Mouse (Mus musculus): ENCODE measurements around the gene Hnrnph2. TPM values are rescaled to one million over a fixed set of nuclear protein-coding genes. Genes with fewer than 3 reads are reported as not detected.

Gene Hnrnph2
- polyA plus RNA-seq, 1 experiment from 2014 or later = 164 TPM

DNA sequence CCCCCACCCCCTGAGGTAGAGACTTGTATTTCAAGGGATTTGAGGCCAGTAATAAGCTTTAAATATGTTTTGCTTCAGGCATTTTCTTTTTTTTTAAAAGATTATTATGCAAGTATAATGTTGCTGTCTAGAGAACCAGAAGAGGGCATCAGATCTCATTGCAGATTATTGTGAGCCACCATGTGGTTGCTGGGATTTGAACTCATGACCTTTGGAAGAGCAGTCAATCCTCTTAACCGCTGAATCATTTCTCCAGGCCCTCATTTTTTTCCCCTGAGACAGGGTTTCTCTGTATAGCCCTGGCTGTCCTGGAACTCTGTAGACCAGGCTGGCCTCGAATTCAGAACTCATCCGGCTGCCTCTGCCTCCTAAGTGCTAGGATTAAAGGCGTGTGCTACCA is 12.7 kb upstream of the Hnrnph2 start:
- no peaks in the 10 kb centered on the region for H3K9me3 ChIP-seq
- no peaks in the 10 kb centered on the region for H3K27me3 ChIP-seq (ENCODE audit: insufficient read depth, poor library complexity, severe bottlenecking)
- WGBS = 88% methylated on average over 4 of the region's 4 CpGs
- H3K4me3 ChIP-seq = no peak overlapping the region
- peaks cover 34% of the 10 kb centered on the region for H3K36me3 ChIP-seq
- DNase-seq (ENCODE audit: low spot score) = no peak
- 0 out of 2 replicates have a peak, but pooled peaks cover 8% of the 10 kb centered on the region for H3K4me1 ChIP-seq (replicated peaks)
- H3K27ac ChIP-seq = no peak overlapping the region

DNA sequence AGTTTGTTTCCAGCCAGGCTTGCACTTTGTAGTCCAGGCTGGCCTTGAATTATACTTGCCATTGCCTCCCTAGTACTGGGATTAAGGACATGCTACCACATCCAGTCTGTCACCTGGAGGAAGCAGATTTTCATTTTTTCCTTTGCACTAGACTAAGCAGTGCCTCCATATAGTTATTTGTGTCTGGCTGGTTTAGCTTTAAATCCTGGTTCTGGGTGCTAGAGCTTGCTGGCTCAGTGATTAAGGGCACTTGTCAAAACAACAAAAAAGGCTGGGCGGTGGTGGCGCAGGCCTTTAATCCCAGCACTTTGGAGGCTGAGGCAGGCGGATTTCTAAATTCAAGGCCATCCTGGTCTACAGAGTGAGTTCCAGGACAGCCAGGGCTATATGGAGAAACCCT is 12.0 kb upstream of the Hnrnph2 start:
- H3K27ac ChIP-seq = no peak overlapping the region
- no peaks in the 10 kb centered on the region for H3K27me3 ChIP-seq (ENCODE audit: insufficient read depth, poor library complexity, severe bottlenecking)
- no peak overlapping the region for H3K4me3 ChIP-seq
- 89% methylated on average over 3 of the region's 3 CpGs for WGBS
- DNase-seq (ENCODE audit: low spot score) = no peak
- H3K9me3 ChIP-seq = no peaks in the 10 kb centered on the region
- 0 out of 2 replicates have a peak, but pooled peaks cover 8% of the 10 kb centered on the region for H3K4me1 ChIP-seq (replicated peaks)
- peaks cover 34% of the 10 kb centered on the region for H3K36me3 ChIP-seq

DNA sequence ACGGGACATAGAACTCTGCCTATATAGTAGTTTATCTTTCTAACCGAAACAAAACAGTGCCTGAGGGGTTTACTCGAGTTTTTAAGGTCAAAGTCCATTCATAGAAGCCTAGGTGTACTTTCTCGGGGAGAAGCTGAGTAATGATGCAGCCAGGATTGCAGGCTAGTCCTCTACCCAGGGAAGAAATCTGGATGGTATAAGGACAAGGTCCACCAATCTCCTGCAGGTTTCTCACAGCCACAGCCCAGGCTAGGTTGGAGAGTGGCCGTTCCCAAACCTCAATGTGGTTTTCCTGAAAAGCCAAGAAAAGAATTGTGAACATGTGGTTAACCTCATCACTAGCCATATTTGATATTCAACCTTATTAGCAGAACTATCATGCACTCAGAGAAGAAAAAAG is 11.1 kb upstream of the Hnrnph2 start:
- Histone ChIP-seq H3K4me3 (no peak overlapping the region), H3K36me3 (peaks cover 34% of the 10 kb centered on the region), H3K27me3 (ENCODE audit: insufficient read depth, poor library complexity, severe bottlenecking) (no peaks in the 10 kb centered on the region), H3K4me1 (replicated peaks) (0 out of 2 replicates have a peak, but pooled peaks cover 7% of the 10 kb centered on the region), H3K9me3 (no peaks in the 10 kb centered on the region), H3K27ac (no peak overlapping the region)
- WGBS = 81% methylated on average over 5 of the region's 5 CpGs
- DNase-seq (ENCODE audit: low spot score) = no peak

DNA sequence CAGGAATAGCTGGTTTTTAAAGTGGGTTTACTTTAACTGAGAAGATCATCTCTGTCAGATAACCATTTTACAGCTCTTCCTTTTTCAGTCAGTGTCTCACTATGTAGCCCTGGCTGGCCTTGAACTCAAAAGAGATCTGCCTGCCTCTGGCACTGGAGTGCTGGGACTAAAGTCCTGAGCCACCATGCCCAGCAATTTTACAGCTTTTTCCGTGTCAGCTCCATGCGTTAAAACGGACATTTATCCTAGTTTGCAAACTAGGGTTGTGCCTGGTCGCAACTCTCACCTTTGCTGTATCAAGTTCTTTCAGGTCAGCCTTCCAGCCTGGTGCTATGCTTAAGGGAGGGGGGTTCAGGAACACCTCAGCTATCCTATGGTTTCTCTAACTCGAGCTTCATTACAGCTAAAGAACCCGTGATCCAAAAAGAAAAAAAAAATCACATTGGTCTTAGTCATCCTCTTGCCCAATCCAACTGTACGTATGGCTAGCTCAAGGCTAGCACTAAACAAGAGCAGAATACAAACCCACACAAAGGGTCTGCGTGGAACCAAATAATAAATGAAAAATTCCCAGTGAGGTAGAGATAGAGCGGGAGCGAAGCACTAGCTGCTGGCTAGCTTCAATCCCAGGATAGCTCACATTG is 935 bp upstream of the Hnrnph2 start:
- peaks cover 11% of the 10 kb centered on the region; the same call in 1 of the 2 replicates for H3K36me3 ChIP-seq
- no peaks in the 10 kb centered on the region for H3K9me3 ChIP-seq
- no peak for DNase-seq (ENCODE audit: low spot score)
- WGBS = 33% methylated on average over 10 of the region's 10 CpGs
- no peaks in the 10 kb centered on the region for H3K27me3 ChIP-seq (ENCODE audit: insufficient read depth, poor library complexity, severe bottlenecking)
- peaks cover 23% of the 10 kb centered on the region; the same call in 1 of the 2 replicates for H3K4me1 ChIP-seq (replicated peaks)
- H3K4me3 ChIP-seq = peak overlapping the region; percentile 61
- H3K27ac ChIP-seq = peak overlapping the region; percentile 82

DNA sequence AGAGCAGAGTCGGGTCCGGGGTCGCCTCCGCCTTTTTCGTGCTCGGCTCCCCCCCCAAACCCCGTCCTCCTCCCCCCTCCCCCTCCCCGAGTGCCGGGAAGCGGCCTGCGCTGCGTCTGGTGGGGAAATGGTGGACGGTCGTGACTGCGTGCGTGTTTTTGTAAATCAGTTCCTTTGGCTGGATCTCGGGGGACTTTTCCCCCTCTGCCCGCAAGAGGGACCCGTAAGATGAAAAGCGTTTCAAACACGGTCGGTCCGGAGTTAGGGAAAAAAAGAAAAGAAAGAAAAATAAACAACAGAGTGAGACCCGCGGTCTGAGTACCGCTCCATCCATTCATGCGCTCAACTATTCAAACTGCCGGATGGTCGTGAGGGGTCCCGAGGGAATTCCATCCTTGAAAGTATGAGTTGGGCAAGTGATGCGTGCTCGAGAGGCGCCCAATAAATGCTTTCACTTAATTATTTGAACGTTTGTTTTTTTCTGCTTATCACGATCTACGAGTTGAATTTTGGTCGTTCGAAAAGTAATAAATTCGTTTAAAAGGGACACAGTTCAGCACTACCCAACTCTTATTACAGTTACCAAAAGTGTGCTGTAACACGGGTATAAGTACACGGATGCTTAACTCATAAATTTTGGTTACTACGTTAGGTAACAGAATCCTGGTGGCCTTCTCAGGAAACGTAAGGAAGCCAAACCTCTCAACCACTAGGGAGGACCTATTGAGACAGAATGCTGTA is 571 bp downstream of the Hnrnph2 start:
- WGBS = 19% methylated on average over 43 of the region's 43 CpGs
- no peak for DNase-seq (ENCODE audit: low spot score)
- peaks cover 11% of the 10 kb centered on the region; the same call in 1 of the 2 replicates for H3K36me3 ChIP-seq
- H3K4me1 ChIP-seq (replicated peaks) = peaks cover 23% of the 10 kb centered on the region; the same call in 1 of the 2 replicates
- H3K27ac ChIP-seq = peak overlapping the region; percentile 92
- peak overlapping the region; percentile 61 for H3K4me3 ChIP-seq
- H3K9me3 ChIP-seq = no peaks in the 10 kb centered on the region
- H3K27me3 ChIP-seq (ENCODE audit: insufficient read depth, poor library complexity, severe bottlenecking) = no peaks in the 10 kb centered on the region

DNA sequence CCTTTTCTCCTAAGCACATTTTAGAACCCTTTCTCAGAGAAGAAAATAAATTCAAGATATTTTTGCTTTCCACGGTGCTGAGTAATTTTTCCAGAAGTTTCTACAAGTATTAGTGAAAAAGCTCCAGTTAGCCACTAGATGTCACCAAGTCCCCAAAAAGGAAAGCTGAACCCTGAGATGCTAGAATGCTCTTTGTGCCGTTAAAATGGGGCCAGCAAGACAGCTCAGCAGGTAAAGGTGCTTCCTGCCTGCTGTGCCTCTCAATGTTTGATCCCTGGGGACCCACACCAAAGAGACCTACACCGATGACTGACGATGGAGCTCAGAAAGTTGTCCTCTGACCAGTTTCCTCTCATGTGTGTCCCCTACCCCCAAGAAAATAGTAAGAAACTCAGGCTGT is 8.5 kb downstream of the Hnrnph2 start:
- no peak for DNase-seq (ENCODE audit: low spot score)
- peaks cover 9% of the 10 kb centered on the region; the same call in 1 of the 2 replicates for H3K4me1 ChIP-seq (replicated peaks)
- WGBS = 41% methylated on average over 4 of the region's 4 CpGs
- no peak overlapping the region for H3K27ac ChIP-seq
- peaks cover 6% of the 10 kb centered on the region; the same call in 1 of the 2 replicates for H3K36me3 ChIP-seq
- H3K4me3 ChIP-seq = no peak overlapping the region
- no peaks in the 10 kb centered on the region for H3K9me3 ChIP-seq
- no peaks in the 10 kb centered on the region for H3K27me3 ChIP-seq (ENCODE audit: insufficient read depth, poor library complexity, severe bottlenecking)

DNA sequence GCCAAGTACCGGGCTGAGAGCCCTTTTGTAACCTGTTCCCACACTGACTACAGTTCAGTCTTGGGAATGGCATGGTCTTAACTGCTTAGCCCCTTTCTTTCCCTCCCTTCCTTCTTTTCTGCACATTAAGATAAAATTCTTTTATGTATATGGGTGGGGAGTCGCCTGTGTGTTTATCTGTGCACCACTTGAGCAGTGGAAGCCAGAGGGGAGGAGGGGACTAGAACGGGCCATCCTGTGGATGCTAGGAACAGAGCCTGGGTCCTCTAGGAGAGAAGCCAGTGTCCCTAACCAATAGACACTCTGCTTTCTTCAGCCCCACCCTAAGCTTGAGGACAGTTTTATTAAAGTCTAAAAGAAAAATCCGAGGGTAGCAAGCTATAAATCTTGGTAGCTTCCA is 10.0 kb downstream of the Hnrnph2 start:
- Histone ChIP-seq H3K4me1 (replicated peaks) (peaks cover 9% of the 10 kb centered on the region; the same call in 1 of the 2 replicates), H3K27me3 (ENCODE audit: insufficient read depth, poor library complexity, severe bottlenecking) (no peaks in the 10 kb centered on the region), H3K36me3 (peaks cover 6% of the 10 kb centered on the region; the same call in 1 of the 2 replicates), H3K4me3 (no peak overlapping the region), H3K27ac (no peak overlapping the region), H3K9me3 (no peaks in the 10 kb centered on the region)
- WGBS = 83% methylated on average over 4 of the region's 4 CpGs
- no peak for DNase-seq (ENCODE audit: low spot score)

DNA sequence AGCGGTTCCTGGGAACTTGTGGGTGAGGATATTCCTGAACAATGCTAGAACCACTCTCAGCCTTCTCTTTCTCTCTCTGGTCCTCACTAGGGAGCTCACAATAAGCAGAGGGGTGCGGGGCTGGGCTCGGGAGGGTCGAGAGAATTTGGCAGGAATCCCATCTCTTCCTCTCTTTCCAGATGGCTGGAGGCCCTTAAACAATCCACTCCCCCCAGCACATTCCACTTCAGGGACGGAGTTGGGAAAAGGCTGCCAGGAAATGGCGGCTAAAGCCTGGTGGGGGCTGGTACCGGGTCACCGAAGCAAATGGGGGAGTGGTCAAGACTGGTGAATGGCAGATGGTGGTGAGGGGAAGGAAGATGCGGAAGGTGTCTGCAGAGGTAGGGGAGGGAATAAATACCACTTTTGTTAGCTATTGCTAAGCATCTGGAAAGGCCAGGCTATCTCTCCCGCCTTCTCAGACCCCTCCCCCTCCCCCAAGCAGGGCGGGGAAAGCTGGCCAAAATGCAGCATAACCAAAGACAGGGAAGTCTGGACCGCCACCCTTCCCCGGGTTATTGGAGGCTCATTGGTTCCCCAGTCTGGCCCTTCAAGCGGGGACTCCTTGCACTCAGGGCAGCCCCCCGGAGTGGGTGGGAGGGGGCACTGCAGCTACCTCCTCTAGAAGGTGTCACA is 11.4 kb downstream of the Hnrnph2 start:
- peak; percentile 73 for DNase-seq (ENCODE audit: low spot score)
- Histone ChIP-seq H3K4me1 (replicated peaks) (peaks cover 9% of the 10 kb centered on the region; the same call in 1 of the 2 replicates), H3K27me3 (ENCODE audit: insufficient read depth, poor library complexity, severe bottlenecking) (0 out of 2 replicates have a peak, but pooled peaks cover 2% of the 10 kb centered on the region), H3K27ac (peak overlapping the region; percentile 88), H3K36me3 (peaks cover 1% of the 10 kb centered on the region; the same call in 1 of the 2 replicates), H3K4me3 (peak overlapping the region; percentile 43), H3K9me3 (no peaks in the 10 kb centered on the region)
- 21% methylated on average over 15 of the region's 15 CpGs for WGBS

DNA sequence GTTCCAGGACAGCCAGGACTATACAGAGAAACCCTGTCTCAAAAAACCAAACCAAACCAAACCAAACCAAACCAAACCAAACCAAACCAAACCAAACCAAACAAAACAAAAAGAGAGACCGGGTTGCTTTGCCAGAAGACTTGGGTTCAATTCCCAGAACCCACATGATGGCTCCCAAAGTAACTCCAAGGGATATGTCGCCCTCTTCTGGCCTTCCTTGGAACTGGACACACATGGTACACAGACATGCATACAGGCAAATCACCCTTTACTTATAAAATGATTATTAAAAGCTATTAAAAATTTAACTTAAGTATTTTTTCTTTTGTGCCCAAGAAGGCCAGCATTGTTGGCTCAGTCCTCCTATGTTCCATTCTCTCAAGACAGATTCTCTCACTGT is 13.3 kb downstream of the Hnrnph2 start:
- H3K9me3 ChIP-seq = no peaks in the 10 kb centered on the region
- 71% methylated on average over 2 of the region's 2 CpGs for WGBS
- H3K27me3 ChIP-seq (ENCODE audit: insufficient read depth, poor library complexity, severe bottlenecking) = peaks cover 20% of the 10 kb centered on the region; the same call in 1 of the 2 replicates
- no peak overlapping the region for H3K27ac ChIP-seq
- DNase-seq (ENCODE audit: low spot score) = no peak
- H3K4me1 ChIP-seq (replicated peaks) = peaks cover 9% of the 10 kb centered on the region; the same call in 1 of the 2 replicates
- no peaks in the 10 kb centered on the region for H3K36me3 ChIP-seq
- H3K4me3 ChIP-seq = no peak overlapping the region

DNA sequence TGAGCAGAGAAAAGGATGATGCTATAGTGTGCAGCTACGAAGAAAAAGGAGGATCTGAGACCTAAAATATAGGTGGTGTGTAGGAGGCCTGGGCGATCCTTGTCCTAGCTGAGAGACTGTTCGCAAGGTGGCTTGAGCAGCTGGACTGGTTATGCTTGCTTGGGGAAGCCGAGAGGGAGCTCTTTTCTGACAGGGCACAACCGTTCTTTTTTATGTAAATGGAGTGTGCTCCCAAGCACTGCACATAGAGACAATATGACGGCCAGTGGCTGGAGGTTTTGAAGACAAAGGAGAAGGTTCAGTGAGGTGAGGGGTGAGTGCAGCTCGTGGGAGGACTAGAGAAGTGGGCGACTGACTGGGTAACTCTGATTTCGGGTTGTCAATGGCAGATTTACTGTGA is 18.7 kb downstream of the Hnrnph2 start:
- Histone ChIP-seq H3K36me3 (no peaks in the 10 kb centered on the region), H3K4me3 (no peak overlapping the region), H3K27ac (peak overlapping the region; percentile 69), H3K27me3 (ENCODE audit: insufficient read depth, poor library complexity, severe bottlenecking) (peaks cover 45% of the 10 kb centered on the region), H3K9me3 (no peaks in the 10 kb centered on the region), H3K4me1 (replicated peaks) (peaks cover 11% of the 10 kb centered on the region; the same call in 1 of the 2 replicates)
- peak; percentile 31 for DNase-seq (ENCODE audit: low spot score)
- WGBS = 39% methylated on average over 9 of the region's 9 CpGs

DNA sequence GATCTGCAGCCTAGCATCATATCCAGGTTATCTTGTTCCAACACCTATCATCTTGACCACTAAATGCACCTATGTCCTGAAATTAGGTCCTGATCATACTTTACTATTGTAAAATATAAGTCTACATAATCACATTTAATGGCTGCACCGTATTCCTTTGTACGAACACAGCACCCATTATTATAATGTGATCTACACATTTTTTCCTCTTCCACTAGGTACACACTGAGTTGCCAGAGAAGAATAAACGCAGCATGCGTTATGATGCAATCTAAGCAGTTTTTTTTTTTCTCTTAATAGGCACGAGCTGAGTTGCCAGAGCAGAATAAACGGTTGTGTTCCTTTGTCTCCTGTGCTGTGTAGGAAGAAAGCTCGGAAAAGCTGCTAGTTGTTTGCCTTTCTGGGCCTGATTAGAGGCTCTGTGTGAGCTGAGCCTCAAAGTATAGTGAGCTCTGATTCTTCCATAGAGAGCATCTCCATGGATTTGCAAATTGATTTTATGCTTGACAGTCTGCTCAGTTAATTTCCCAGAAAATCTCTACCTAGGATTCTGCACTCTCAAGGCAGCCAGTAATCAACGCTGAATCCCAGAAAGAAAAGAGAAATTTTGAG is 19.4 kb downstream of the Hnrnph2 start:
- 44% methylated on average over 8 of the region's 8 CpGs for WGBS
- DNase-seq (ENCODE audit: low spot score) = peak; percentile 12
- Histone ChIP-seq H3K9me3 (no peaks in the 10 kb centered on the region), H3K4me3 (no peak overlapping the region), H3K4me1 (replicated peaks) (peaks cover 11% of the 10 kb centered on the region; the same call in 1 of the 2 replicates), H3K27ac (peak overlapping the region; percentile 69), H3K27me3 (ENCODE audit: insufficient read depth, poor library complexity, severe bottlenecking) (peaks cover 45% of the 10 kb centered on the region), H3K36me3 (no peaks in the 10 kb centered on the region)

DNA sequence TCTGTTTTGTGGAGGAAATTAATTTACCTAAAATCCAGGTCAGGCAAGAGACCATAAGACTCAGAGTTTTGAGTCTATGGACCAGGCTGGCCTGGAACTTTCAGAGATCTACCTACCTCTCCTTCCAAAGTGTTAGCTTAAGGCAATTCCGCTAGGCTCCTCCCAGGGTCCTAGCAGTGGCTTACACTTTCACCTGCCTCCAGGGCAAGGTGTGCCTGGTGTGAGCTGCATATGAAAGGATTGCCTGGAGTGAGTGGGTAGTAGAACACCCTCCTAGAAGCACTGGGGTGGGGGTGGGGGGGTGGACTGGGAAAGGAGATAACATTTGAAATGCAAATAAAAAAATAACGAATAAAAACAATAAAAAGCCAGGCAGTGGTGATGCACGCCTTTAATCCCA is 20.7 kb downstream of the Hnrnph2 start:
- Histone ChIP-seq H3K36me3 (no peaks in the 10 kb centered on the region), H3K4me1 (replicated peaks) (peaks cover 11% of the 10 kb centered on the region; the same call in 1 of the 2 replicates), H3K9me3 (no peaks in the 10 kb centered on the region), H3K27me3 (ENCODE audit: insufficient read depth, poor library complexity, severe bottlenecking) (peaks cover 50% of the 10 kb centered on the region), H3K27ac (no peak overlapping the region), H3K4me3 (no peak overlapping the region)
- DNase-seq (ENCODE audit: low spot score) = no peak
- WGBS = 80% methylated on average over 3 of the region's 3 CpGs
